Mouse (Mus musculus) cerebellum, adult 9-11 months (tissue): ENCODE measurements around the gene Arhgap23.

Source experiments
- DNase-seq: peaks from one replicate; pipeline ENCODE4 v3.0.0; 2022

Arhgap23 gene

GRCm38 (mm10) chr11:97406094-97406951 lies 9.0 kb upstream of the Arhgap23 start:
- peak; percentile 66 for DNase-seq

- DNase-seq: no peak
Observed at GRCm38 (mm10) chr11:97407456-97407855, 7.9 kb upstream of the Arhgap23 start.

- DNase-seq: peak; percentile 83
Observed at GRCm38 (mm10) chr11:97408171-97408570, 7.2 kb upstream of the Arhgap23 start.

- no peak for DNase-seq
Observed at GRCm38 (mm10) chr11:97410958-97411357, 4.4 kb upstream of the Arhgap23 start.

GRCm38 (mm10) chr11:97412117-97412516 lies 3.2 kb upstream of the Arhgap23 start:
- no peak for DNase-seq

- no peak for DNase-seq
Observed at GRCm38 (mm10) chr11:97412808-97413347, 2.5 kb upstream of the Arhgap23 start.

GRCm38 (mm10) chr11:97415712-97416636 lies 641 bp downstream of the Arhgap23 start:
- DNase-seq: no peak

GRCm38 (mm10) chr11:97416637-97417035 lies 1.3 kb downstream of the Arhgap23 start:
- no peak for DNase-seq

- DNase-seq: peak; percentile 58
Observed at GRCm38 (mm10) chr11:97418834-97419539, 3.7 kb downstream of the Arhgap23 start.

- DNase-seq: no peak
Observed at GRCm38 (mm10) chr11:97419540-97419900, 4.2 kb downstream of the Arhgap23 start.

- DNase-seq: no peak
Observed at GRCm38 (mm10) chr11:97422507-97422906, 7.2 kb downstream of the Arhgap23 start.

- DNase-seq: no peak
Observed at GRCm38 (mm10) chr11:97424092-97424692, 8.9 kb downstream of the Arhgap23 start.

GRCm38 (mm10) chr11:97424802-97425201 lies 9.5 kb downstream of the Arhgap23 start:
- no peak for DNase-seq

- peak; percentile 79 for DNase-seq
Observed at GRCm38 (mm10) chr11:97427794-97428725, 12.7 kb downstream of the Arhgap23 start.

- DNase-seq: no peak
Observed at GRCm38 (mm10) chr11:97428726-97429077, 13.4 kb downstream of the Arhgap23 start.

- DNase-seq: peak; percentile 52
Observed at GRCm38 (mm10) chr11:97429615-97430014, 14.3 kb downstream of the Arhgap23 start.

- peak; percentile 69 for DNase-seq
Observed at GRCm38 (mm10) chr11:97432015-97432414, 16.7 kb downstream of the Arhgap23 start.

GRCm38 (mm10) chr11:97432983-97433539 lies 17.7 kb downstream of the Arhgap23 start:
- DNase-seq: no peak

GRCm38 (mm10) chr11:97434121-97434520 lies 18.8 kb downstream of the Arhgap23 start:
- no peak for DNase-seq

- DNase-seq: peak; percentile 69
Observed at GRCm38 (mm10) chr11:97434704-97435454, 19.5 kb downstream of the Arhgap23 start.
